Mouse (Mus musculus) liver, embryonic 15.5 days (tissue): Measurements from ENCODE around the gene Rbm14. TPM values are rescaled to one million over a fixed set of nuclear protein-coding genes. Genes with fewer than 3 reads are reported as not detected.
A peak's percentile ranks its signal among the peaks of the same experiment; 100 is the strongest.

Experiments
- ATAC-seq: fragments of 200-750 bp; cut with Nextera tagmentation; 2 replicates; pipeline ENCODE4 v1.8.0; 2017; ENCODE audit warnings: moderate number of reproducible peaks, mild to moderate bottlenecking, moderate library complexity; ENCODE audit not compliant: insufficient read depth
- H3K27ac ChIP-seq: fragments of 300-500 bp; sonication (generic); replicated peaks from 2 replicates; pipeline ENCODE4 v1.5.1; 2015; ENCODE audit warnings: mild to moderate bottlenecking, inconsistent platforms
- H3K27me3 ChIP-seq: fragments of 300-500 bp; sonication (generic); 2 replicates; pipeline ENCODE4 v1.6.1; 2015; ENCODE audit warnings: mild to moderate bottlenecking, inconsistent platforms
- H3K36me3 ChIP-seq: fragments of 300-500 bp; sonication (generic); replicated peaks from 2 replicates; pipeline ENCODE4 v1.6.1; 2015; ENCODE audit warnings: moderate library complexity, mild to moderate bottlenecking, inconsistent platforms
- H3K4me1 ChIP-seq: fragments of 300-500 bp; sonication (generic); replicated peaks from 2 replicates; pipeline ENCODE4 v1.6.1; 2015; ENCODE audit warnings: inconsistent platforms
- H3K4me2 ChIP-seq: fragments of 300-500 bp; sonication (generic); 2 replicates; pipeline ENCODE4 v1.6.1; 2015; ENCODE audit warnings: moderate library complexity, mild to moderate bottlenecking, inconsistent platforms
- H3K4me3 ChIP-seq: fragments of 300-500 bp; sonication (generic); replicated peaks from 2 replicates; pipeline ENCODE4 v1.5.1; 2015; ENCODE audit warnings: mild to moderate bottlenecking, inconsistent platforms
- H3K9ac ChIP-seq: fragments of 300-500 bp; sonication (generic); 2 replicates; pipeline ENCODE4 v1.6.1; 2015; ENCODE audit warnings: moderate library complexity, mild to moderate bottlenecking, inconsistent platforms
- H3K9me3 ChIP-seq: fragments of 300-500 bp; sonication (generic); replicated peaks from 2 replicates; pipeline ENCODE4 v1.6.1; 2016; ENCODE audit warnings: inconsistent platforms
- WGBS: fragments of 180-500 bp; shearing (Covaris S2); methylation state at CpG from one replicate; pipeline ENCODE4 v1.1.7; 2015; ENCODE audit warnings: mixed read lengths; ENCODE audit not compliant: insufficient replicate concordance; 5-methylcytosine and 5-hydroxymethylcytosine counted together
- polyA plus RNA-seq: library from polyadenylated mRNA; unstranded; fragments of >200 nt; fragmentation: Nextera tagmentation; extraction: Ambion mirVana; gene quantifications from 2 replicates; pipeline ENCODE4 v1.2.1, GENCODE M21; 2015

The Rbm14 gene
- polyA plus RNA-seq, 1 experiment from 2014 or later = 37.5 TPM

DNA sequence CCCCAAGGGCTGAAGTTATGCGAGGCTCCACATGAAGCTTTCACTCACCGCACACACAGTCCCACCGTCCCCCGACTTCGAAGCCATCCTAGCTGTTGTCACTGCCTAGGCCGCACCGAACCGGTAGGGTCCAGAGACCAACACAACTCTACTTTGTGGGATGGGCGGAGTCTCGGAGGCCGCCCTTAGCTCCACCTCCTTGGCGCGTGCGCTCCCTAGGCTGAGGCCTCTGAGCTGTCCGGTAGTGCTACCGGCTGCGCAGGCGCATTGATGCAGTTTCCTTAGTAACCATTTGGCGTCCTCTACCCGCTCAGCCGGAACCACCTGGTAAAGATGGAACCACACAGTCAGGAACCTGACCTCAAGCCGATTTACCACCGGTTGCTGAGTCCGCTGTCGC is 27.7 kb upstream of the Rbm14 start, which contains the start of the genes Ccs and Ccdc87:
TSS of gene Ccs (minus strand) at position 184 of the 400 bp plus-strand sequence.
TSS of gene Ccdc87 (plus strand) at position 218 of the 400 bp plus-strand sequence.
- Histone ChIP-seq H3K4me3 (peak within 1 kb of the TSS; percentile 67), H3K4me2 (peak within 1 kb of the TSS; percentile 96), H3K4me1 (peaks cover 48% of the 10 kb centered on the region), H3K9me3 (no peaks in the 10 kb centered on the region), H3K9ac (peak within 1 kb of the TSS; percentile 76), H3K27me3 (peaks cover 44% of the 10 kb centered on the region), H3K36me3 (no peaks in the 10 kb centered on the region), H3K27ac (peak within 1 kb of the TSS; percentile 79)
- ATAC-seq = peak; percentile 97
- under 1% methylated on average over 25 of the region's 25 CpGs for WGBS

DNA sequence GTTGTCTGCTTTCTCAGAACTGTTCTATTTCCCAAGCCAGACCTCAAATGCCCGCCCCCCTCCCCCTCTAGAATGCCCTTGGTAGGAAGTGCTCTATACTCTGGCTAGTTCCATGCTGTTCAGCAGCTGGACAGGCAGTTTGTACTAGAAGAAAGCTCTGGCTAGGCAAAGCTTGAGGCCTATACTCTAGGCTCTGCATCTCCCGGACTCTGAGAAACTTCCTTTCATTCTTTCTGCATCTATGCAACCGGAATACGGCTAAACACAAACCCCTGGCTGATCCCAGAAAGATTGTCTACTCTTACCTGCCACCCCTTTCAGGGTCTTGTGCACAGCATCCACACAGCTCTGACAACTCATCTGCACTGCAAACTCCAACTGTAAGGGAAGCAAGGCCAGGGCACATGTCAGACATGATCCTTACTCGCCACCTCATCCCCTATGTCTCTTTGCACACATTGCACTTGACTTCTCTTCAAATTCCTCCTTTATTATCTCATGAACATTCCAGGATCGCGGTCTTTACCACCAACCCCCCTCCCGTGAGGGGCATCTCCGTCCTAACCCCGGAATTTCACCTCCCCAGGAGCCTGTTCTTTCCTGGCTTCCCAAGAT is 27.2 kb upstream of the Rbm14 start:
- Histone ChIP-seq H3K27ac (peak overlapping the region; percentile 79), H3K36me3 (no peaks in the 10 kb centered on the region)
- peak; percentile 43 for ATAC-seq

DNA sequence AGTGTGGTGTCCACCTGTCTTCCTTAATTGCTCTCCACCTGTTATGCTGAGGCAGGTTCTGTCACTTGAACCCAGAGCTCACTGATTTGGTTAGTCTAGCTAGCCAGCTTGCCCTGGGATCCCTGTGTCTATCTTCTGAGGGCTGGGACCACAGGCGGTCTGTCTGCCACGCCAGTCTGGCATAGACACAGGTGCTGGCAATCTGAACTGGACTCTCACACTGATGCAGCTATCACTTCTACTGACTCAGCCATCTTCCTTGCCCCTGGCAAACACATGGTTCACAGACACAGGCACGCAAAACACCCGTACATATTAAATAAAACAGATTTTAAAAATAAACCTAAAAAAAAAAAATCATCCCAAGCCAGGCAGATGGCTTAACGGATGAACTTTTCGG is 25.6 kb upstream of the Rbm14 start:
- Histone ChIP-seq H3K9me3 (no peaks in the 10 kb centered on the region), H3K4me1 (peaks cover 48% of the 10 kb centered on the region), H3K4me2 (no peak overlapping the region), H3K9ac (no peak overlapping the region), H3K27me3 (peaks cover 27% of the 10 kb centered on the region), H3K36me3 (peaks cover 13% of the 10 kb centered on the region), H3K4me3 (no peak overlapping the region), H3K27ac (no peak overlapping the region)
- 82% methylated on average over 6 of the region's 6 CpGs for WGBS
- ATAC-seq = no peak

More for the DNA sequence above, 27.2 kb upstream of the Rbm14 start:
- H3K27me3 ChIP-seq = peaks cover 41% of the 10 kb centered on the region
- 28% methylated on average over 10 of the region's 10 CpGs for WGBS
- H3K9ac ChIP-seq = peak overlapping the region; percentile 76
- H3K4me3 ChIP-seq = peak overlapping the region; percentile 67
- no peaks in the 10 kb centered on the region for H3K9me3 ChIP-seq
- peak overlapping the region; percentile 96 for H3K4me2 ChIP-seq
- H3K4me1 ChIP-seq = peaks cover 48% of the 10 kb centered on the region

DNA sequence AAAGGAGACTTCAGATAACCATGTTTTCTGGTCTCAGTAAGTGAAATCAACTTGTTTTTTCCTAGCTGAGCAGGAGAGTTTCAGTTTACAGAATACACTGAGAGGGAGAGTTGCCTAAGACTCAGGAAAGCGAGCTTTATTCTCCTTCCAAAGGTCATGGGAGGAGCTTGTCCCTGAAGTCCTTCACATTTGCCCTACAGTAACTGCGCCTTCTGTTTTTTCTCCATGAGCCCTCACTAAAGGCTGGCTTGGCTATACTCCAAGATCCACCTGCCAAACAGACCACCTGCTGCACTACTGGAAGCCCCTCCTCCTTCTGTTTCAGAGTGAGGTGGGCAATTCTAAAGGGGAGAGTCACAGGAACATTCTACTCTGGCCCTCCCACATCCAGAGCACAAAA is 24.7 kb upstream of the Rbm14 start:
- no peak overlapping the region for H3K4me2 ChIP-seq
- H3K27ac ChIP-seq = peak overlapping the region; percentile 26
- no peak for ATAC-seq
- 75% methylated on average over 2 of the region's 2 CpGs for WGBS
- H3K9me3 ChIP-seq = no peaks in the 10 kb centered on the region
- peaks cover 17% of the 10 kb centered on the region for H3K27me3 ChIP-seq
- H3K4me3 ChIP-seq = no peak overlapping the region
- H3K9ac ChIP-seq = no peak overlapping the region
- H3K4me1 ChIP-seq = peaks cover 48% of the 10 kb centered on the region
- H3K36me3 ChIP-seq = peaks cover 16% of the 10 kb centered on the region

DNA sequence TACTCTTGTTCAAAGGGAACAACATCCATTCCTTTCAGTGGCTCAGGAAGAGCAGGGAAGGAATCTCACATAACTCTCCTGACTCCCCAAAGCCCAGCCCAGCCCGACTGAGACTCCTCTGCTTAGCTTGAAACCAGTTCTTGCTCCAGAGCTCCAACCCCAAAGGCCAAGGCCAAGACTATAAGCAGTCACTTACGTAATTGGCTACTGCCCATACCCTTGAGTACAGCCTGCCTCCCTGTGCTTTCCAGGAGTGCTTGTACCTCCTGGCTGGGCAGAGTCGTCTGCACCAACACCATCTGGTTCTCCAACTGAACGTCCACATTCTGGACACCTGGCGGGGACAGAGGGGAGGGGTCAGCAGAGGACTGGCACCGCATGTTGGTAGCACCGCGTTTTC is 22.5 kb upstream of the Rbm14 start:
- Histone ChIP-seq H3K27me3 (no peaks in the 10 kb centered on the region), H3K36me3 (peaks cover 16% of the 10 kb centered on the region), H3K4me3 (no peak overlapping the region), H3K9me3 (no peaks in the 10 kb centered on the region), H3K27ac (no peak overlapping the region), H3K4me1 (peaks cover 35% of the 10 kb centered on the region), H3K4me2 (no peak overlapping the region), H3K9ac (no peak overlapping the region)
- ATAC-seq = no peak
- 87% methylated on average over 8 of the region's 8 CpGs for WGBS

DNA sequence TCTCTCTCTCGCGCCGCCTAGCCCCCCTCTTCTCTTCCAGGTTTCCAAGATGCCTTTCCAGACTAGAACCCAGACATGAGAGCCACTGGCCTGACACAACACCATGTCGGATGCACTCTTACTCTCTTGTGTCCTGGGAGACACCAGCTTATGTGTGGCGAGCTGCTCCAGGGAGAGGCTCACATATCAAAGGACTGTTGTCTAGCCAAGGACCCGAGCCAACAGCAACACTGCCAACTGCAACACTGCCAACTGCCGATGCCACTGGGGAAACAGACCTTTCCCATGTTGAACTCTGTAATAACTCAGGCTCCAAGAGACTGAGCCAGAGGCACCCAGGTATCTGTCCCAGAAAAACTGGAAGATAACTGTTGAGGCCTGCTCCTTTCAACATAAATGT is 17.7 kb upstream of the Rbm14 start:
- Histone ChIP-seq H3K27ac (no peak overlapping the region), H3K36me3 (peaks cover 36% of the 10 kb centered on the region), H3K4me3 (no peak overlapping the region), H3K4me2 (no peak overlapping the region), H3K27me3 (no peaks in the 10 kb centered on the region), H3K9me3 (no peaks in the 10 kb centered on the region), H3K9ac (no peak overlapping the region), H3K4me1 (peaks cover 10% of the 10 kb centered on the region)
- no peak for ATAC-seq
- 83% methylated on average over 7 of the region's 7 CpGs for WGBS

DNA sequence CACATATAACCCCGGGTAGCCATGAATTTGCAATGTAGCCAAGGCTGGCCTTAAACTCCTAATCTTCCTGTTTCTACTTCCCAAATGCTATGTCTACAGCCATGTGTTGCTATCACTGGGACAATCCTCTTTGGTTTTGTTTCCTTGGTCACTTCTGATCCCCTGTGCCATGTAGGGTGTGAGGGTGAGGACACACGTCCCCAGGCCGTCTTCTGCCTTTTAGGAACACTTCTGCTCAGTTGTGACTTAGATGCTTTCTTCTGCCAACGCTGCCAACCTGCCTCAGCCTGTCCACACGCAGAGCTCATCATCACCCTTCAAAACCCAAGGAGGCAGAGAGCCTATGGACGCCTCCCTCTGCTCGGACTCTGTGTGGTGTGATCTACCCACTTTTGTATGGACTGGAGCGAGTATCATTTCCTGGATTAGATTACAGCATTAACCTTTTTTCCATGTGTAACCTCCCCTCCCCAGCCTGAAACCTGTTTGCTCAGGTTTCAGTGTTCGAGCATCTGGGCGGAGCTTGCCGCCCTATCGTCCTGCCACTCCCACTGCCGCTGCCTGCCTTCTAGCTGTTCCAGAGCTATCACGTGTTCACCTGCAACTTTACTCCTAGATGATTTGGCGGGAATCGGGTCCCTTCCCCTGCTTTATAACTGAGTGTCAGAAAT is 17.1 kb upstream of the Rbm14 start:
- Histone ChIP-seq H3K36me3 (peaks cover 37% of the 10 kb centered on the region), H3K27me3 (no peaks in the 10 kb centered on the region), H3K9ac (no peak overlapping the region), H3K4me3 (no peak overlapping the region), H3K27ac (no peak overlapping the region), H3K9me3 (no peaks in the 10 kb centered on the region), H3K4me2 (no peak overlapping the region), H3K4me1 (peaks cover 10% of the 10 kb centered on the region)
- 72% methylated on average over 16 of the region's 16 CpGs for WGBS
- no peak for ATAC-seq

DNA sequence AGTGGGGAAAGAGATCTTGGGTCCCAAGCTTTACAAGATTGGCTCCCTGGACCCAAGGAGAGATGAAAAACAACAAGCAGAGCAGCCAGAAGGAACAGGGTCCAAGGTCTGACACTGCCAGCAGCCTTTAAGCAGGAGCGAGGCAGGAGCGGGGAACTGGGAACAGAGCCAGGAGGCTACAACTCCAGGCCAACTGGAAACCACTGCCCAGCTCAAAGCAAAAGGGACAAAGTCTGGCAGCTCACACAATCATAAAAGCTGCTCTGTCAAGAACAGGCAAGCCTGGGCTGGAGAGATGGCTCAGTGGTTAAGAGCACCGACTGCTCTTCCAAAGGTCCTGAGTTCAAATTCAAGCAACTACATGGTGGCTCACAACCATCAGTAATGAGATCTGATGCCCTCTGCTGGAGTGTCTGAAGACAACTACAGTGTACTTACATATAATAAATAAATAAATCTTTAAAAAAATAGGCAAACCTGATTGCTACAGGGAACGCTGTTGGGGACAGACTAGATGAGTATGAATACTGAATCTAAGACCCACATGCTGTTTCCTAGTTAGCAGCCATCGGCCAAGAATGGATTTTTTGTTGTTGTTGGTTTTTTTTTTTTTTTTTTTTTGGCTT is 9.4 kb upstream of the Rbm14 start:
- peak; percentile 70 for ATAC-seq
- WGBS = 66% methylated on average over 5 of the region's 5 CpGs
- no peak overlapping the region for H3K27ac ChIP-seq

DNA sequence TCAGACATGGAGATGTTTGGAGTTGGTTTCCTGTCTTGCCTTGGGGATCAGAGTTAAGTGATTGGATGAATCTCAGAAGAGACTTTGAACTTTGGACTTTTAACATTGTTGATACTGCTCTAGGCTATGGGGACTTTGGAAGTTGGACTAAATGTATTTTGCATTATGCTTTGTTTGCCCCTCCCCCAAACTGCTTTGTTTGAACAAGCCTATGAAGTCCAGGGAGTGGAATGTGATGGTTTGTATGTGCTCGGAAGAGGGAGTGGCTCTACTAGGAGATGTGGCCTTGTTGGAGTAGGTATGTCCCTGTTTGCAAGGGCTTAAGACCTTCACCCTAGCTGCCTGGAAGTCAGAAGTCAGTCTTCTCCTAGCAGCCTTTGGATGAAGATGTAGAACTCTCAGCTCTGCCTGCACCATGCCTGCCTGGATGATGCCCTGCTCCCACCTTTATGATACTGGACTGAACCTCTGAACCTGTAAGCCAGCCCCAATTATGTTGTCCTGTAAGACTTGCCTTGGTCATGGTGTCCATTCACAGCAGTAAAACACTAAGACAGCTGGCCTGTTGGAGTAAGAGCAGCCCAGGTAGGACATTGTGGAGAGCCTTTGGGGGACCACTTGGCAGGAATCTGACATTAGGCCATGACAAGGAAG is 5.9 kb upstream of the Rbm14 start:
- H3K27ac ChIP-seq = no peak overlapping the region
- no peak overlapping the region for H3K4me2 ChIP-seq
- peaks cover 5% of the 10 kb centered on the region; the same call in 1 of the 2 replicates for H3K27me3 ChIP-seq
- peak; percentile 51; the same call in 1 of the 2 replicates for ATAC-seq
- no peak overlapping the region for H3K9ac ChIP-seq
- no peak overlapping the region for H3K4me3 ChIP-seq
- peaks cover 2% of the 10 kb centered on the region for H3K4me1 ChIP-seq
- no peaks in the 10 kb centered on the region for H3K9me3 ChIP-seq
- no peaks in the 10 kb centered on the region for H3K36me3 ChIP-seq
- WGBS = 59% methylated on average over 1 of the region's 1 CpGs

More for the DNA sequence above, 9.4 kb upstream of the Rbm14 start:
- Histone ChIP-seq H3K9ac (no peak overlapping the region), H3K4me1 (no peaks in the 10 kb centered on the region), H3K27me3 (peaks cover 5% of the 10 kb centered on the region; the same call in 1 of the 2 replicates), H3K4me2 (no peak overlapping the region), H3K36me3 (peaks cover 19% of the 10 kb centered on the region), H3K4me3 (no peak overlapping the region), H3K9me3 (no peaks in the 10 kb centered on the region)

DNA sequence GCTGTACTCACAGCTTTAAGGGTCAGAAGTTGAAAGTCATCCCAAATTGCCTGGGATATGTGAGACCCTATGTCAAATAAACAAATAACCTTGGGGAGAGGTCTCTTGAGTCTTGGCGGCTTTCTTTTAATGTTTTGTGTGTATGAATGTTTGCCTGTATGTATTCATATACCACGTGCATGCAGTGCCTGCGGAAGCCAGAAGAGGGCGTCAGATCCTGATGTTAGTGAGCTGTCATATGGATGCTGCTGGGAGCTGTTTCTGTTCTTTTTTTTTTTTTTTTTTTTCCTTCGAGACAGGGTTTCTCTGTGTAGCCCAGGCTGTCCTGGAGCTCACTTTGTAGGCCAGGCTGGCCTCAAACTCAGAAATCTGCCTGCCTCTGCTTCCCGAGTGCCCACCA is 1.6 kb upstream of the Rbm14 start:
- H3K27ac ChIP-seq = no peak overlapping the region
- WGBS = 86% methylated on average over 6 of the region's 6 CpGs
- no peak overlapping the region for H3K4me3 ChIP-seq
- H3K4me2 ChIP-seq = no peak overlapping the region
- peaks cover 22% of the 10 kb centered on the region for H3K4me1 ChIP-seq
- H3K9ac ChIP-seq = no peak overlapping the region
- H3K9me3 ChIP-seq = no peaks in the 10 kb centered on the region
- H3K36me3 ChIP-seq = no peaks in the 10 kb centered on the region
- no peaks in the 10 kb centered on the region for H3K27me3 ChIP-seq
- ATAC-seq = no peak
